Mouse (Mus musculus) gastrocnemius, adult 2 months (tissue): Measurements from ENCODE around the gene Cacna1a. TPM values are rescaled to one million over a fixed set of nuclear protein-coding genes. Genes with fewer than 3 reads are reported as not detected.

Experiments used
- DNase-seq: peaks from one replicate; pipeline ENCODE4 v3.0.0; 2022
- H3K27ac ChIP-seq: fragments of 200-600 bp; 2 replicates; pipeline ENCODE4 v1.8.1; 2022; ENCODE audit warnings: mild to moderate bottlenecking
- H3K4me3 ChIP-seq: fragments of 200-600 bp; 2 replicates; pipeline ENCODE4 v1.8.1; 2022; ENCODE audit warnings: mild to moderate bottlenecking, moderate library complexity
- CTCF ChIP-seq: fragments of 200-600 bp; IDR thresholded peaks from 2 replicates; pipeline ENCODE4 v1.8.1; 2022; ENCODE audit warnings: antibody characterized with exemption, mild to moderate bottlenecking, moderate library complexity
- intact Hi-C: fragments of 180-260 bp; cut with DNase I; formaldehyde crosslinking; loops from one replicate; pipeline ENCODE4 v1.15.1; 2025
- total RNA-seq, 2 experiments: library from RNA; stranded (reverse); gene quantifications; 2 replicates each; pipeline ENCODE4 v1.2.3; 2021

Gene Cacna1a
- total RNA-seq, 2 experiments from 2014 or later = 4.7 to 6.1 TPM

- intact Hi-C loops = no loop called here
- TF ChIP-seq CTCF = peak; percentile 16; the same call in 1 of the 2 replicates
- Histone ChIP-seq H3K27ac (no peak overlapping the region), H3K4me3 (no peak overlapping the region)
- DNase-seq = no peak
These were observed 148.7 kb downstream of the Cacna1a start for GRCm38 (mm10) chr8:84536917-84537316.

DNA sequence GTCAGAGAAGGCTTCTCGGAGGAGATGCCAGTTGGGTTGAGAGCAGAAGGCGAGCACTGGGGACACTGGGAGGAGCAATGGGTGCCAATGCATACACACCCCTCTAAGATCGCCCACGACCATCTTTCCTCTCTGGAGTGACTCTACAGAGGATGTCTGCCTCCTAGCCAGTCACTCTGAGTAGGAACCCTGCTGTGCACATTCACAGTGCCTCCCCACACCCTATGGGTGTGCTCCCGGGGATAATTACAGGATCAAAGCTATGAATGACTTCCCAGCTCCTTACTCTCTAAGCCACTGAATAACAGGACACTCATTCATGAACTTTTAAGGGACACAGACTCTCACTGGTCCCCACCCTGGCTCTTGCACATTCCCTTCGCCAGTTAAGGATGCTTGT lies 151.1 kb downstream of the Cacna1a start:
- TF ChIP-seq CTCF = no peak
- H3K27ac ChIP-seq = no peak overlapping the region
- intact Hi-C loops = no loop called here
- DNase-seq = no peak
- no peak overlapping the region for H3K4me3 ChIP-seq

DNA sequence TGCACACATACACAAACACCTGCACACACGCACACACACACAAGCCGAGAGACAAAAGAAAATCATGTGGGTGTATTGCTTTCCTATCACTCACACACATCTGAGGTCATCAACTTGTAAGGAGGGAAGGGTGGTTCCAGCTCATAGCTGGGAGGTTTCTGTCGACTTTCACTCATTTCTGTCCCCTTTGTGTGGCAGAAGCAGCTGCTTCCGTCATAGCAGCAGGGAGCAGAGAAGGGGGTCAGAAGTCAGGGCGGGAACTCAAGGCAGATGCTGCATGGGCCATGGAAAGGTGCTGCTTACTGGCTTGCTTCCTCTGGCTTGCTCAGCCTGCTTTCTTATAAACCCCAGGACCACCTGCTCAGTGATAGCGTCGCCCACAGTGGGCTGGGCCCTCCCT lies 154.2 kb downstream of the Cacna1a start:
- intact Hi-C loops = no loop called here
- Histone ChIP-seq H3K4me3 (no peak overlapping the region), H3K27ac (no peak overlapping the region)
- DNase-seq = no peak
- no peak for TF ChIP-seq CTCF

GRCm38 (mm10) chr8:84545522-84545921 lies 157.3 kb downstream of the Cacna1a start:
- H3K4me3 ChIP-seq = no peak overlapping the region
- no peak for TF ChIP-seq CTCF
- H3K27ac ChIP-seq = no peak overlapping the region
- DNase-seq = no peak
- intact Hi-C loops = no loop called here

DNA sequence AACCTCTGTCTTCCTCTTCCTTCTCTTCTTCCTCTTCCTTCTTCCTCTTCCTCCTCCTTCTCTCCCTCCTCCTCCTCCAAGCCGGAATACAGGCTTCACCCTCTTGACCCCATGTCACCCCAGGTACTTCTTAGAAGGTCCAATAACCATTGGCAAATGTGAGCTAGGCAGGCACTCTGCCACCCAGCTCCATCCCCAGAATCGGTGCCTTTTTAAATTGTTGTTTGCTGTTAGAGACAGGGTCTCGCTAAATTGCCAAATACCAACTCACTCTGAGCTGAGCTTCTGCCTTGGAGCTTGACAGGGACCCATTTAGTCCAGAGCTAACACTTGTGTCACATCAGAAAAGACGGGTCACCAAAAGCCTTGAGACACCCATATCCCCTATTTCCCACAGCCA lies 164.2 kb downstream of the Cacna1a start:
- H3K27ac ChIP-seq = no peak overlapping the region
- intact Hi-C loops = loop anchor here (10.0 kb wide), 1 partner anchor 258 kb away; no protein-coding TSS in a partner anchor
- no peak for DNase-seq
- no peak overlapping the region for H3K4me3 ChIP-seq
- no peak for TF ChIP-seq CTCF

GRCm38 (mm10) chr8:84553106-84553505 lies 164.9 kb downstream of the Cacna1a start:
- DNase-seq = no peak
- Histone ChIP-seq H3K4me3 (no peak overlapping the region), H3K27ac (no peak overlapping the region)
- intact Hi-C loops = loop anchor here (10.0 kb wide), 1 partner anchor 258 kb away; no protein-coding TSS in a partner anchor
- TF ChIP-seq CTCF = no peak

- intact Hi-C loops = loop anchor here (1.0 to 10.0 kb wide), 2 partner anchors 190 to 259 kb away; no protein-coding TSS in a partner anchor
- no peak for DNase-seq
- Histone ChIP-seq H3K27ac (no peak overlapping the region), H3K4me3 (no peak overlapping the region)
- TF ChIP-seq CTCF = no peak
These were observed 165.4 kb downstream of the Cacna1a start for GRCm38 (mm10) chr8:84553617-84554016.

- TF ChIP-seq CTCF = peak; percentile 84
- no peak overlapping the region for H3K27ac ChIP-seq
- H3K4me3 ChIP-seq = no peak overlapping the region
- intact Hi-C loops = loop anchor here (1.0 to 10.0 kb wide), 2 partner anchors 191 to 260 kb away; no protein-coding TSS in a partner anchor
- DNase-seq = peak; percentile 74
These were observed 166.2 kb downstream of the Cacna1a start for GRCm38 (mm10) chr8:84554301-84555027.

- DNase-seq = no peak
- TF ChIP-seq CTCF = no peak
- Histone ChIP-seq H3K4me3 (no peak overlapping the region), H3K27ac (no peak overlapping the region)
- intact Hi-C loops = loop anchor here (10.0 kb wide), 1 partner anchor 260 kb away; no protein-coding TSS in a partner anchor
These were observed 167.0 kb downstream of the Cacna1a start for GRCm38 (mm10) chr8:84555269-84555668.

GRCm38 (mm10) chr8:84557936-84558335 lies 169.7 kb downstream of the Cacna1a start:
- intact Hi-C loops = loop anchor here (10.0 kb wide), 1 partner anchor 263 kb away; no protein-coding TSS in a partner anchor
- Histone ChIP-seq H3K27ac (no peak overlapping the region), H3K4me3 (no peak overlapping the region)
- no peak for TF ChIP-seq CTCF
- DNase-seq = no peak

- intact Hi-C loops = loop anchor here (10.0 kb wide), 1 partner anchor 264 kb away; no protein-coding TSS in a partner anchor
- no peak for TF ChIP-seq CTCF
- peak overlapping the region; percentile 59 for H3K4me3 ChIP-seq
- DNase-seq = no peak
- no peak overlapping the region for H3K27ac ChIP-seq
These were observed 170.9 kb downstream of the Cacna1a start for GRCm38 (mm10) chr8:84559121-84559604.

GRCm38 (mm10) chr8:84561698-84562097 lies 173.5 kb downstream of the Cacna1a start:
- H3K27ac ChIP-seq = no peak overlapping the region
- no peak overlapping the region for H3K4me3 ChIP-seq
- no peak for DNase-seq
- intact Hi-C loops = no loop called here
- no peak for TF ChIP-seq CTCF

GRCm38 (mm10) chr8:84564042-84564441 lies 175.8 kb downstream of the Cacna1a start:
- TF ChIP-seq CTCF = no peak
- DNase-seq = no peak
- H3K4me3 ChIP-seq = no peak overlapping the region
- H3K27ac ChIP-seq = no peak overlapping the region
- intact Hi-C loops = no loop called here
